Mouse (Mus musculus) ovary, postnatal 14 days (tissue): ENCODE results near the gene Ubald1.

ENCODE experiments used
- DNase-seq: peaks from one replicate; pipeline ENCODE4 v3.0.0; 2022; ENCODE audit warnings: low spot score

The Ubald1 gene

DNA sequence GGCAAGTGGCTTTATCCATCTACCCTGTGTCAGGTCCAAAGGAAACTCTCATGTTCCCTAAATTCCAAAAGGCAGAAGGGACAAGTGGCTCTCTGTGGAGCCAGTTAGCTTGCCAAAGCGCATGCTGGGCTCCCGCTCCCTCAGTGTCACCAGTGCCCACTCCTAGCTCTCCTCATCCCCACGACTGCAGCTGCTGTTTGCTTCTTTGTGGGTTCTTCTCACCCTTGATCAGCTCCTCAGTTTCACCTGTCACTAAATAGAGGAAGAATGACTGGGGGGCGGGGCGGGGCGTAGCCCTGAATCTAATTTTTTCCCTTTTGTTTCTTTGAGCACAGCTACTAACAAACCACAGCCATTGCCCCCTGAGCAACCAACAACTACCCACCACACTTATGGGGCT is 18.8 kb upstream of the Ubald1 start:
- no peak for DNase-seq

DNA sequence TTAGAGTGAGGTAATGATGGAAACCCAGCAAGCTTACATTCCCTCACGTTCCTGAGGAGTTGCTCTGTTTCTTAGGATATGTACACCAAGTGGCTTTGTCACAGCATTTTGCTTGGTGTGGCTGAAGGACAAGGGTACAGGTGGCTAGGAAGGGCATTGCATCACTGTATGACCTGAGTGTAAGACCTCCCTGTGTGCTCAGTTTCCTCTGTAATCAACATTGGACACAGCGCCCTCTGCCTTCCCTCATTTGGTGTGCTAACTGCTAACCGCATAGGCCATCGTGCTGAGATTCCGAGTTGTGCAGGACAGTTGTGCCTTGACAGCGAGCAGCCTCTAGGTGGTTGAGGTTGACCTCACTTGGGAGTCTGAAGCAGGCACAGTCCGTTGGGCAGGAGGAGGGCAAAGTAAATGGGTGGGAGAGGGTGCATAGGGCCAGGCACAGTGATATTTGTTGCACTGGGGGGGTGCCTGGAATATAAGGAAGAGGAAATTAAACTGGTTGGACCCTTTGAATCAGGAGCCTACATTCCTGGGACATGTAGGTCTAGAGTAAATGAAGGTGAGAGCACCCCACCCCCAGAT is 17.1 kb upstream of the Ubald1 start:
- DNase-seq, result no peak

DNA sequence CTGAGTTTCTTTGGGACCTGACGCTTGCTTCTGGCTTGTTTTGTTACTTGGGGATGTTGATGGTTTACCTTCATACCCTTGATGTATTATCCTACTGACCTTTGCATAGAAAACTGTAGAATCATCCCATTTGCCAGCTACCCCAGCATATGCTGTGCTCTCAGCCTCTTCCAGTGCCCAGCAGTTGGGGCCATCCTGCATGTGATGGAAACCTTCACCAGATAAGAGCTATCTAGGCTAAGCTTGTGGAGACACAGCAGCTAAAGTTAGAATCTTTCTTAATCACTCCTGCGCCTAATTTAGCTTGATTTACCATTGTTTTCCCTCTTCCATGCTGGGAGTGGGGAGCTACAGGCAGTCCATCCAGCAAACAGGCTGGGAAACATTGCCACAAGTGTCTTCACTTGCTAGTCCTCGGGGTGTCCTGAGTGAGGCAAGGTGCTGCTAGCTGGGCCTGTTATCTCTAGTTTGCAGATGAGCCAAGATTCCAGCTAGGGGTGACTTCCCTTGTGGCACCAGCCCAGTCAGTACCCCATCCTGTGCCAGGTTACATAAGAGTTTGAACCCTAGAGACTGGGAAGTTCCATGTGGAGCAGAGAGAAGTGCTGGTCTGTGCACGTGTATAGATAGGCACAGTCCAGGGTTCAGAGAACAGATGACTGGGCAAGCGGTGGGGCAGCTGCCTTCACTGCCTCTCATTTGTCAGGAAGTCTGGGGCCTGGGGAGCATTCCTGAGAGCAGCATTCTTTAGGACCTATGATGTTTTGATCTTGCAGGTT is 16.3 kb upstream of the Ubald1 start:
- no peak for DNase-seq

DNA sequence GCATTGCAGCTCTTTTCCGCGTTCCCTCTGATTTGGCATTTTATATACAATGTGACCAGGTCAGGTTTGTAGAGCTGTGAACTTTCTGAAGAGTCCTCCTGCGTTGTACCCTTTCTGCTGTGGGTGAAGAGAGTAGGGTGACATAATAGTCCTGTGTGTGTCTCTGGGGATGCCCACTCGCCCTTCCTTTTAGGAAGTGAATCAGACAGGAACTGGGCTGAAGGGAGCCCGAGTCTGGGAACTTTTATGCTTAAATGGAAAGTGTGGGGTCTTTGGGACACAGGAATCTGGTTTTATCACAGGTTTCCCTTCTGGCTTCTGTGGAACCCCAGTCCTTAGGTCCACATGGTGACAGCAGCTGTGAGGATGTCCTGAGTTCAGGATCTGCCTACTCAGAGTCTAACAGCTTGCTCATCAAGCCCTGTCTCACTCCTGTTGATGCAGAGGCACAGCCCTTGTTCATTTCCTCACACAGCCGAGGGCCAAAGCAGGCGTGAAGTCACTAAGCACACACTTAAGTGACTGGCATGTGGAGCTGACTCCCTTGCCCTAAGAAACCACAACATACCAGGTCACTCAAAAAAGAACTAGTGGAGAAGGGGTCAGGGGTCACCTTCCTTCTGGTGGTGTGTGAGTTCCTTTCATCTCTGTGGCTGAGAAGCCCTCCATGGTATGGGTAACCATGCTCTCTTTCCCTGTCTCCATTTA is 14.2 kb upstream of the Ubald1 start:
- no peak for DNase-seq

DNA sequence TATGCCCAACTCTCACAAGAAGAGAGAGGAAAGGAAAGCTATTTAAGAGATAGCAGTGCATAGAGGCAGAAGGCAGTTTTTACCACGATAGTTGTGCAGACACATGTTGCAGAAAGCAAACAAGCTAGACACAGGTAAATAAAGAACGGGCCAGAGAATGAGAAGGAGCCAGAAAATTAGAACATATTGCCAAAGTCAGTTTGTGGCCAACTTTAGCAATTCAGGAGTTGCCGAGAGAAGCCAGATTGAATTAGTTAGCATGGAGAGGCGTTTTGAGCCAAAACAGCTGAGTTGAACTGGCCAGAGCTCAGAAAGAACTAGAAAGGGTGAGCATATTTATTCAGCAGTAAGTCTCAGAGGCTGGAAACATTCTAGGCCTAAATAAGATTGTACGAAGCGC is 12.1 kb upstream of the Ubald1 start:
- DNase-seq, result no peak

DNA sequence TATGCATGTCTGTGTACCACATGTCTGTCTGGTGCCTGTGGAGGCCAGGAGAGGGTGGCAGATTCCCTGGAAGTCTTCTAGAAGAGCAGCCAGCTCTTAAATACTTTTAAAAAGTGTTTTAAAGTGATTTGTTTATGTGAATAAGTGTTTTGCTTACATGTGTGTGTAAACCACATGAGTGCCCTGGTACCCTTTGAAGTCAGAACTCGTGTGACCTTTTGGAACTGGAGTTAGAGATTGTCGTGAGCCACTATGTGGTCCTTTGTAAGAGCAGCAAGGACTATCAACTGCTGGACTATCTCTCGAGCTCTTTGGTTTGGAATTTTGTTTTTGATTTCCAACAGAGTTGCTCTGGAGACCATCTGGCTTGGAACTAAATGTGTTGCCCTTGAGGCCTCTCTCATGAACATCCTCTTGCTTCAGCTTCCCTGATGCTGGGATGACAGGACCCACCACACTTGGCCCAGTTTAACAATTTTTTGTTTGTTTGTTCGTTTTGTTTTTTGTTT is 10.1 kb upstream of the Ubald1 start:
- DNase-seq, result no peak

DNA sequence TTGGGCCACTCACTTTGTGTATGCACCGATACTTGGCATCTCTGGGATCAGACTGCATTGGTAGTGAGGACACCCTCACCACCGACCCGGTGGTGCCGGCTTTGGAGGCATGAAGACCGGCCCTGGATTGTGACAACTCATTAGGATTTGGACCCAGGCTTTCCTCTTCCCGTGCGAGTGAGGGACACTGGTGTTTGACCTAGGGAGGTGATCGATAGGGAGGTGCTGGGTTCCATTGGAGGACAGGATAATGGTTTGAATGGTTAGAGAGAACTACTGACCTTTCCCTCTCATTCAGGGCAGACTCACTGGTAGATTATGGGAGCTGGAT is 6.5 kb upstream of the Ubald1 start:
- DNase-seq, result no peak

DNA sequence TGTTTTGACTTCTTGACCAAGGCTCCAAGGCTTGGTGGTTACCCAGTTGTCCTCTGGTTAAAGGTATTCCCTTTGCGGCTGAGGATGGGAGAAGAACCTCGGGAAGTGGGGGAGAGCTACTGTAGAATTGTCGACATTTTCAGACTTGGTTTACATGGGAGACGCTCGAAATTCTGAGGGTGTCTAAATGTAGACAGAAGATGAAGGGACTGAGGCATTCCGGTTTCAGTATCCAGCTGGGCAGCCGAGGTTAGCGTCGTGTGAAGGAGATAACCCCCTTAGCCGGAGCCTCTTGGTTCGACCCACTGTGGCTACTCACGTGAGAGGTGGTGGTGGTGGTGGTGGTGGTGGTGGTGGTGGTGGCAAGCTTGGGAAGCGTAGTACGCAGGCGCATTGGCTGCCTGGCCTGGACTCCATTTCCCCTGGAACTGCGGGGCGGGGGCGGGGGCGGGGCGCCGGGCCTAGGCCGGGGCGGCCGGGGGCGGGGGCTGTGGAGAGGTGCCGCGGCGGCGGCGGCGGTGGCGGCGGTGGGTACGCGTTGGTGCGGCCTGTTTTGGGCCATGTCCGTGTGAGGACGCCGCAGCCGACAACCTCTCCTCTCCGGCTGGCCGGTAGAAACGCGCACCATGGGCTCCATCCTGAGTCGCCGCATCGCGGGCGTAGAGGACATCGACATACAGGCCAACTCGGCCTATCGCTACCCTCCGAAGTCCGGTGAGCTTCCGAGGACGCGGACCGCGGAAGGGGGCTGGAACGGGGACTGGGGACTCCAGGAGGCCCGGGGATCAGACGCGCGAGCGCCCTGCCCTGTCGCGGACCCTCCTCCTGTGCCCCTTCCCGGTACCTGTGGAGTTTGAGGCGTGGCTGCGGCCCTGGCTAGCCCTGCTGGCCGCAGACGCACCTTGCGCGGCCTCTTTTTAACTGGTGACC is 5.9 kb upstream of the Ubald1 start, which contains the start of gene Mgrn1:
TSS of gene Mgrn1 (plus strand) at position 490 of the 930 bp plus-strand sequence.
- DNase-seq, result peak; percentile 72

DNA sequence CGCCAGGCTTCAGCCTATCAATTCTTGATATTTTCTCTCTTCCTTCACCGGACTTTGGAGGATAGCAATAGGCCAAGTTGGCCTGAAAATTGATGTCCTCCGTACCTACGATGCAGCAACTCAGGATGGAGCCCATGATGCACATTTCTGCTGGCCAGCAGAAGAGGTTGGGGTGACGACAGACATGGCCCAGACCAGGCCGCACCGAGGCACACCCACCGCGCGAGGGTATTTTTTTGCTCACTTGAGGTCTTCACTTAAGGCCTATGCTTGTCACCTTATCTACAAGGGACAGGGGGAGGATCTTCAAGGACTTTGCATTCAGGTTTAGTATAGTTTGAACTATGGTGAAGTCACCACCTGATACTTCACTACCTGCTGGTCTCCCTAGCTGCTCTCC is 4.8 kb upstream of the Ubald1 start:
- no peak for DNase-seq

DNA sequence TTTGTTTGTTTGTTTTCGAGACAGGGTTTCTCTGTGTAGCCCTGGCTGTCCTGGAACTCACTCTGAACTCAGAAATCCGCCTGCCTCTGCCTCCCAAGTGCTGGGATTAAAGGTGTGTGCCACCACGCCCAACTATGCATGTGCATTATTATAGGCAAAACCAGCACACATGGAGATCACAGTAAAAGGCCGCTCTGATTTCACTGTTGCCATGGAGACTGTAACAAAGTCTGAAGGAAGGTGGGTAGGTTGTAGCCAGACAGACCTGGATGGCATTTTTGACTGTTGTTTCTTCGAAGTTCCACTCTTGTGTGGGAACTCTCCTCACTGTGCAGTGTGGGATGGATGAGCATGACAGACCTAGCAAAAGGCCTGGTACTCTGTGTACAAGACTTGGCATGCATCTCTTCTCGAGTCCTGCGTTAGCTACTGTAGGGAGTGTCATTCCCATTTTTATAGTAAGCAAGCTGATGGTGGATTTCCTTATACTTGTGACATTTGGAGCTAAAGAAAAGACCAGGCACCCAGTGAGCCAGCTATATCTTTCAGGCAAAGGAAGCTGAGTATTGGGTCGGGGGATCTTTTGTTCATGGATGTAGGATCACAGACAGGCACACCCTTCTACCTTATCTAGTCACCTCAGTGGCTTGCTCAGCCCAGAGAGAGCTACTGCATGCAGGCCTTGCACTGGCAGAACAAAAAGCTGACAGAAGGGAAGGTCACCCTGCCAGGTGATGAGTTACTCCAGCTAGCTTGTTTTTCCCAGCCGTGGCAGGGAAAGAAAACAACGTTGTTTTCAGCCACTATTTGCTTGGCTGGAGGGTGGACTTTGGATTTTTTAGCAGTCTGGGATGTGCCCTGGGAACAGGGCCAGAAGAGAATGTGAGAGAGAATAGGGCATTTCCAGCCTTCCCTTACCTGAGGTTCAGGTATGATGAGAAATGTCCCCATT is 1.6 kb upstream of the Ubald1 start:
- DNase-seq, result no peak

DNA sequence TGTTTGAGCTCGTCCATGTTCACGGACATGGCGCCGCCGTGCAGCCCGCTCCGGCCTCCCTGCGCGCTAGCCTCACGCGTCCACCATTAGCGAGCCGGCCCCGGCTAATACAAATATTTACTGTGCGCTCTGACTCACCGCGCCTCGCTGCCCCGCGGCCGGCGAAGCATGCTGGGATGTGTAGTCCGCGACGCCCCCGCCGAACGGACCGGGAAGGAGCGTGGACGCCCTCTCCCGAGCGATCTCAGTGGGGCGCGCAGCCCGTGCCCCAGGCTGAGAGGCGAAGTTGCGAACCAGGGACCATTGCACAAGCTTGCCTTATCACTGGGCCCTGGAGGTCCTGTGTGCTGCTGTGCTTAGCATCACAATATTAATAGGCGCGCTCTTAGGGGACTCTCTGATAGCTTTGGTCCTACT is 399 bp downstream of the Ubald1 start:
- peak; percentile 76 for DNase-seq

DNA sequence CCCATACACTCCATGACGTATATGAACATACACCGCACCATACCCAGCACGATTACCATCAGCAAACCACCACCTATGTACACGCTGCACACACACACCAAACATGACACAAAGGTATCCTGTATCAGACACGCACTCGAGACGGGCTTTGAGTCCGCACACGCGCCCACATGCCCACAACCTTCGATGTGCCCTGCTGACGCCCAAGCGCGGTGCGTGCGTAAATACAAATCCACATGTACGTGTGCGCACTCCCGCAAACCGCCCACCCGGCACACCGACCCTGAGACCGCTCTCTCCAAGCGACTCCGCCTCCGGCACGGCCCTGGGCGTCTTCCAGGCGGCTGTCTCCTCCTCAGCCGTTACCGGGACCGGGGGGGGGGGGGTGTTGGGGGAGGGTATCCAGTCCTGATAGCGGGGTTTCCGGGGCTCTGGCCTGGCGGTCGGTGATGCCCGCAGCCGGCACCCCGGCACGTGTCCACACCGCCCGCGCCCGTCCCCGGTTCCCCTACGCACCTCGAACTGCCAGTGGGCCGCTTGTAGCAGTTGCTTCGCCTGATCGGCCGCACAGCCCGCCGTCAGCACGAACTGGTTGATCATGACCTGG is 911 bp downstream of the Ubald1 start:
- DNase-seq, result no peak

DNA sequence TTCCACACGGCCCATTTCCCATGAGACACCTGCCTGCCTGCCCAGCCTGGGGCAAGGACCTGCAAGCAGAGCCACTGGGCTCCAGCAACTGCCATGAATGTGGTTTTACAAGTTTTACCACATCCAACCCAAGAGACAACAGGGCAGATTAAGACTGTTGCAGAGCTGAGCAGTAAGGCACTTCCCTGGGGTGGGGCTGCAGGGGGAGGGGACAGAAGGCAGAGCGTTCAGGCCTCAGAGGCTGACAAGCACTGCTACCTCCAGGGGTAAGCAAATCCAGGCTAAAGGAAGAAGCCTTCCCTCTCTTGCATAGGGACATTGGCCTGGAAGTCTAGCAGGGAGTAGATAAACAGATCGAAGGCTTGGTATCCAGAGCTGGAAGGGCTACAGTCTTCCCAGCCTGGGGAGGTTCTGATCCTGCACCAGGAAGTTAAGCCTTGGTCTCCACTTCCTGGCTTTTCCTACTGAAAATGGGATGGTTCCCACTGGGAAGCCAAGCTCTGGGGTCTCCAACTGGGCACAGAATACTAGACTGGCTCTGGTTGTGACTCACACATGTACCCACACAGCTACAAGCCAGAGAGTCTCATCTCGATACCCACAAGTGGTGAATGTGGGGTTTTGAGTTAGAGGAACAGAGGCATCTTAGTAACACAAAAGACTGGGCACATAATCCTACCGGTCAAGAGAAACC is 1.8 kb downstream of the Ubald1 start:
- no peak for DNase-seq

DNA sequence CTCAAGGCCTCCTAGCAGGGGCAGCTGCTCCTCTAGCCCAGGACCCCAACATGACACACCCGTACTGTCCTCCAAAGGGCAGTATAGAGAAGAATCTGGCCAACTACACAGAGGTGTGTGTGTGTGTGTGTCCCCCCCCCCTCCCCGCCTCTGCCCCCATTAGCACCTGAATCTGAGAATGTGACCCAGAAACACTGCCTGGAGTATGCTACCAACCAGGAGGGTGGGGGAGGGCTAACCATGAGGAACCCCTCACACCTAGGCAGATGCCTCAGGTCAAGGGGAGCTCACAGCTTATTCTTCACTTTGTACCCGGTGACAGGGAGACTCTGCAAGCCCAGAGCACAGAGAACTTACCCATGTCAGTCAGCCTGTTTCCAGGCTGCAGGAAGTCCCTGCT is 2.4 kb downstream of the Ubald1 start:
- DNase-seq, result no peak

DNA sequence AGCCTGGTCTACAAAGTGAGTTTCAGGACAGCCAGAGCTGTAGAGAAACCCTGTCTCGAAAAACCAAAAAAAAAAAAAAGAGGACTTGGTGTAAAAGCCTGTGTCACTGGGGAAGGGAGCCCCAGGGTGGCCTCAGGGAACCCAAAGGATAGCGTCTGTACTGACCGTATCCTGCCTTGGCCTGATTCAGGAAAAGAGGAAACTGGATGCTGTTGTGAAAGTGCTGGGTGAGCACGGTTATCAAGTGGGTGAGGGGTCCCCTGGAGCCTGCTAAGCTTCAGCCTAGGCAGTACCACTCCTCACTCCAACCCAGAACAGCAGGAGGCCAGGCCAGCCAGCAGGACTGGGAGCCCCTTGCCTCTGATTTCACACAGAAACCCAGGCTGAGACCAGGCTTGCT is 2.9 kb downstream of the Ubald1 start:
- no peak for DNase-seq

DNA sequence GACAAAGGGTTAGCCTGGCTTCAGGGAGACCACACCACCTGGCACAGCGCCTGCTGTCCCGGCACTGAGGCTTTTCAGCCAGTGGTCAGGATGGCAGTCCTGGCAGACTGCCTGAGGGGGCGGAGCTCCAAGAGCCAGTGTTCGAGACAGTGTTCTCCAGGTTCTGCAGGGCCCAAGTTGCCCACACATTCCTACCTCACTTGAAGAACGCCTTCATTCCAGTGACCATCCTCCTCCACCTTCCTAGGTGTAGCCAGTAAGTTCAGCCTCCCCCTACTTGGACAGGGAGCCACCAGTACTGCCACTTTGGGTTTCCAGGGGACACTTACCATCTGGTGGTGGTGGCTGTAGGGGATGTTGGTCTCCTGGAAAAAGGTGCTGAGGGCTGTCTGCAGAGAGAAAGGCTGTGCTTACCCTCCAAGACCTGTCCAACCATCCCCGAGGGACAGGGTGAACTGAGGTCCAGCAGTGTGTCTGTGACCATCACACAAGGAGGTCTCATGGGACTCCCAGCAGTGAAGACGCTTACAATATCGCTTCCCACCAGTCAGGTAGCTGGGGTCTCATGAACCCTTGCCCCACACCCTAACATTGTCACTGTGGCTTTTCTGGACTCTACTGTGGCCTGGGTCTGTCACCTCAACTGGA is 4.0 kb downstream of the Ubald1 start:
- peak; percentile 76 for DNase-seq

DNA sequence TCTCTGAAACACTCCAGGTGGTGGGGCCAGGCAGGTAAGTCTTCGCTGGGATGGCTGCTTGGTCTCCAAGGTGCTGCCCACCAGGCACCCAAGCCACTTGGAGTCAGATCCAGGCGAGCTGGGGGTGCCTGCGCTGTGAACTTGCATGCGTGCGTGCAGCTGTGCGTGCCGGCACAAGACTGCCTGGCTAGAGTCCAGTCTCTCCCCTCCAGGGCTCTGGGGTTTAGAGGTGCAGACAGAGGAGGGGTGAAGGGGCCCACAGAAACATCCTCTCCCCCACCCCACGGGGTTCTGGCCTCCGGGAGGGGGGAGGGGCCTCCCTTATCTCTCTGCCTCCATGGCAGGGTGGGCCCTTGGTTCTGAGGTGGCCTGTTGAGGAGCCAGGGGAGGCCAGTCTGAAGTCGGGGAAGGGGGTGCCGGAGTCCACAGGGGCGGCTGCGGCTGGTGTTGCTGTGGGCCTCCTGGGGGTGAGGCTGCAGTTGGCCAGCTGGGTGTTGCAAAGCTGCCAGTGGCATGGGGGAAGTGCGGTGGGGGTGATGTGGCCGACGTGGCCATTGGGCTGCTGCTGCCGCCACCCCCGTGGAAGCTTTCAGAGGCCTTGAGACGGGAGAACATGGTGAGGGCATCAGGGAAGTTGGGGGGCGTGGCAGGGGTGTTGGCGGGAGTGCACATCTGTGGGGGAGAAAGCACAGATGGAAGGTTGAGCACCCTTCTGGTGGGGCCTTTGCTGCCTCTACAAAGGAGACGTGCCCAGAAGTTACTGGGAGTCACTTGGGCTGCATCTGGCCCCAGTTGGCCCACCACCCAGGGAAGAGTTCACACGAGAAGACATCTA is 4.7 kb downstream of the Ubald1 start:
- no peak for DNase-seq

DNA sequence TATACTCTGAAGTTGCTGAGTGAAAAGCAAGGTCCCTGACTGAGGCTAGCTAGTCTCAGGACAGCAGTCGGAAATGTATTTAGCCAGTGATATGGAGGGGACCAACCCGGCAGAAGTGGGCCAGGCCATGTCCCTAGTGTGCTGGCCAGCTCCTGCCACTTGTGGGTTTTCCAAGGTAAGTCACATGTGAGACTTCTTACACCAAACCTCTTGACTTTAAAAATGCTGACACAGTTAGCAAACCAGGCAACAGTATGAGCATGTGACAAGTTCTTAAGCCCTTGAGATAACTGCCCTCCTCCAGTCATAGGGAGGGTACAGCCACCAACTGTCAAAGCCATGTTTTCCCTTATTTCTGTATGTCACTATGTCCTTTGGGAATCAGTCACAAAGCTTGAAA is 8.2 kb downstream of the Ubald1 start:
- DNase-seq, result no peak
